Mouse (Mus musculus): ENCODE data around the gene Selenon. TPM values are rescaled to one million over a fixed set of nuclear protein-coding genes. Genes with fewer than 3 reads are reported as not detected.

Selenon gene
- total RNA-seq (2021), result 1 to 10 TPM; 4.9 to 6.1 TPM
- long read RNA-seq, experiment 1, partial matches to known transcripts, result 0 of 4 reads
- long read RNA-seq, experiment 1, other reads (novel, unspliced or antisense), result 1 of 4 reads
- long read RNA-seq, experiment 2, partial matches to known transcripts, result 0 of 4 reads
- long read RNA-seq, experiment 2, other reads (novel, unspliced or antisense), result 2 of 4 reads

GRCm38 (mm10) chr4:134551494-134552316 lies at the start of gene Selenon:
Gene Selenon, minus strand, starts transcription at chr4:134552166.
- intact Hi-C loops (cut with DNase I), result no loop called here
- DNase-seq, result peak in 1 of 2 experiments; percentile 77

GRCm38 (mm10) chr4:134601404-134601803 lies 49.4 kb upstream of the Selenon start:
- intact Hi-C loops (cut with DNase I), result loop anchor here (5.0 kb wide), 1 partner anchor 46 kb away; no protein-coding TSS in a partner anchor
- DNase-seq, result no peak

- intact Hi-C loops (cut with DNase I), result loop anchor here (5.0 kb wide), 1 partner anchor 47 kb away; no protein-coding TSS in a partner anchor
- no peak for DNase-seq
Observed at GRCm38 (mm10) chr4:134600777-134601176, 48.8 kb upstream of the Selenon start.

GRCm38 (mm10) chr4:134600060-134600459 lies 48.1 kb upstream of the Selenon start:
- intact Hi-C loops (cut with DNase I), result loop anchor here (5.0 kb wide), 1 partner anchor 47 kb away; no protein-coding TSS in a partner anchor
- DNase-seq, result no peak

- DNase-seq, result peak; percentile 46 to 48
- intact Hi-C loops (cut with DNase I), result no loop called here
Observed at GRCm38 (mm10) chr4:134596816-134597692, 45.1 kb upstream of the Selenon start.

GRCm38 (mm10) chr4:134594731-134595439 lies 42.9 kb upstream of the Selenon start:
- intact Hi-C loops (cut with DNase I), result loop anchor here (5.0 kb wide), 1 partner anchor 107 kb away; the partner anchor contains the start of gene Man1c1
- no peak for DNase-seq

- no peak for DNase-seq
- intact Hi-C loops (cut with DNase I), result loop anchor here (5.0 kb wide), 1 partner anchor 110 kb away; the partner anchor contains the start of gene Man1c1
Observed at GRCm38 (mm10) chr4:134592442-134592841, 40.5 kb upstream of the Selenon start.

GRCm38 (mm10) chr4:134591506-134592061 lies 39.6 kb upstream of the Selenon start:
- DNase-seq, result peak; percentile 79 to 86
- intact Hi-C loops (cut with DNase I), result loop anchor here (5.0 kb wide), 1 partner anchor 111 kb away; the partner anchor contains the start of gene Man1c1

GRCm38 (mm10) chr4:134590227-134590926 lies 38.4 kb upstream of the Selenon start:
- intact Hi-C loops (cut with DNase I), result loop anchor here (5.0 kb wide), 1 partner anchor 112 kb away; the partner anchor contains the start of gene Man1c1
- peak; percentile 40 to 41 for DNase-seq

GRCm38 (mm10) chr4:134589786-134590185 lies 37.8 kb upstream of the Selenon start:
- DNase-seq, result no peak
- intact Hi-C loops (cut with DNase I), result loop anchor here (5.0 kb wide), 1 partner anchor 113 kb away; the partner anchor contains the start of gene Man1c1

GRCm38 (mm10) chr4:134588951-134589350 lies 37.0 kb upstream of the Selenon start:
- no peak for DNase-seq
- intact Hi-C loops (cut with DNase I), result no loop called here

GRCm38 (mm10) chr4:134588287-134588686 lies 36.3 kb upstream of the Selenon start:
- intact Hi-C loops (cut with DNase I), result no loop called here
- no peak for DNase-seq

GRCm38 (mm10) chr4:134587636-134588197 lies 35.8 kb upstream of the Selenon start:
- intact Hi-C loops (cut with DNase I), result no loop called here
- no peak for DNase-seq

GRCm38 (mm10) chr4:134586631-134587030 lies 34.7 kb upstream of the Selenon start:
- DNase-seq, result no peak
- intact Hi-C loops (cut with DNase I), result no loop called here

- intact Hi-C loops (cut with DNase I), result no loop called here
- no peak for DNase-seq
Observed at GRCm38 (mm10) chr4:134586126-134586525, 34.2 kb upstream of the Selenon start.

- intact Hi-C loops (cut with DNase I), result loop anchor here (5.0 kb wide), 1 partner anchor 129 kb away; no protein-coding TSS in a partner anchor
Observed at GRCm38 (mm10) chr4:134583513-134583912, 31.5 kb upstream of the Selenon start.

GRCm38 (mm10) chr4:134581365-134581764 lies 29.4 kb upstream of the Selenon start:
- intact Hi-C loops (cut with DNase I), result loop anchor here (5.0 kb wide), 1 partner anchor 131 kb away; no protein-coding TSS in a partner anchor
- no peak for DNase-seq

More at GRCm38 (mm10) chr4:134583513-134583912, 31.5 kb upstream of the Selenon start:
- no peak for DNase-seq
